Mouse (Mus musculus): ENCODE data around the gene Cox8a.

DNA sequence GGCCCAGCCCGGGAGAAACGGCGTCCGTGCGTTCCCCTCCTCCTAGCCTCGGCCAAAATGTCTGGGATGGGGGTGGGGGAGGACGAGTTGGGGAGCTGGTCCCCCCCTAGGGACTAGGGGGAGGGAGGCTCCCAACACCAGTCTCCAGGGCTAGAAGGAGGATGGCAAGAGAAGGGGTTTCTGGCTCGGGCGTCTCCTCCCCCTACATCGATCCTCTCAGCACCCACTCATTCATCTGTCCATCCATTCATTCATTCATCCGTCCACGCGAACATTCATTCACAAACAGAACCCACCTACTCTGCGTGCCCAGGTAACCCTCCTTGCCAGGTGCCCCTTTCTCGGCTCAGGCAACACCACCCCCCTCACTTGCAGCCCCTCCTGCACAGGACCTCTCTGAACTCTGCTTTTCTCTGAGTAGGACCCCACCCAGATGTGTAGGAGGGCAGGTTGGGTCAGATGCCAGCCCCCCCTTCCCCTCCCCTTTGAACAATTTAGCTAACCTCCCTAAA lies 51.2 kb downstream of the Cox8a start:
- TF ChIP-seq POLR2A (IDR thresholded peaks at IDR 0.05; ENCODE audit: insufficient read depth, low read depth, low read length) (no peak), CTCF (IDR thresholded peaks at IDR 0.05) (no peak), EP300 (IDR thresholded peaks at IDR 0.05; ENCODE audit: insufficient read depth, low read depth, low read length) (no peak)

Measured in heart, adult 2 months (tissue).